Mouse (Mus musculus): Measurements from ENCODE around the gene Pde8b. TPM values are rescaled to one million over a fixed set of nuclear protein-coding genes. Genes with fewer than 3 reads are reported as not detected.

The Pde8b gene
- polyA plus RNA-seq, 1 experiment, result 7.4 TPM

DNA sequence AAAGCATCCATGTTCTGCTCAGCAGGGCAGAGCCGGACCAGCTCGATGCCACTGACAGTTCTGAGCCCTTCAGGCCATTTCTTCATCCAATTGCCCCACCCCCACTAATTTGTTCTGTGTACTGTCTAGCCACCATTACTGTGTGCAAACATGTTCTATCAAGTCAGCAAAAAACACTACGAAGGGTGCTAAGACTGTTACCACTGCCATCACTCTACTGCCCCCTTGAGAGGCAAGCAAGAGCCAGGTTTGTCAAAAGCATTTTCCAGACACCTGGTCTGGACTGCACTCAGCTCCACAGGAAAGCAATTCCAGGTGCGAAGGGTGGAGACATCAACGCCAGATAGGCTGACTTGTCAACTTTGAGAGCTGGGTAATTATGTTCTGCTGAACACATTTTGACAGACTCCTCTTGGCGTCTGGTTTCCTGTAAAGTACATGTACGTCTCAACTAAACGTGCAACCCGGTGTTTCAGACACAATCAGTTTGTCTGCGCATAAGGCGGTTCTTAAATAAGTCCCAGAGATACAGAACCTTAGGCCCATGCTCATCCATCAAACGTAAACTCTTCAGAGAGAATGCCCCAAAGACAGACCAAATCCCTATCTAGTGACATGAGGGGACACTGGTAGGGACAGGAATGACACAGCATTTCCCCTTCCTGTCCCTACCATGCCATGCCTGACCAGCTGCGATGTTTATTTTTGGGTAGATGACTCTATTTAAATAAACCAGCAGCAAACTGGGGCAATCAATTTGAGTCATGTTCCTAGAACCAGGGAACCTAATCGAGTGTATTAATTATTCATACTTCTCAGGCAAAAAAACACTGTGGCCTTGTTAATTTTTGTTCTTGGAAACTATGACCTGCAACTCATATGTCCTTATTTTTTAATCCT is 158.3 kb downstream of the Pde8b start:
- WGBS, result 67% methylated on average over 14 of the region's 14 CpGs
- no peak for DNase-seq (ENCODE audit: low read depth, low spot score)

DNA sequence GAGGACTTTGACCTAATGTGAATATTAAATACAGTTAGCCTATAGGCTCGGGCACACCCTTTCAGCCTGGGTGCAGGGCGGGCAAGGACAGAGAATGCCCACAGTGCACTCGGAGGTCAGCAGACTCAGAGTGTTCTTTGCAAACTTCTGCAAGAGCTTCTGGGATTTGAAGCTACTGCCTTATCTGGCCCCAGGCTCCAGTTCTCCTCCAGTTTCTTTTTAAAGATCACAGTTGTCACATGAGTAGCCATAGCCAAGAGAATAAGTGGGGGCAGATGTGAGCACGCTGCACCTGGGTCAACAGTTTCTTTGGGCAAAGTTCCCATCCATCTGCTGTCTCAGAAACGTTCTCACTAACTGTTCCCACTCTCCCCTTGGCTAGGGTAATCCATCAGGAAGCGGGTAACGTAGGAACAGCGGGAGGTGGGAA is 162.8 kb downstream of the Pde8b start:
- 40% methylated on average over 8 of the region's 8 CpGs for WGBS
- DNase-seq (ENCODE audit: low read depth, low spot score), result no peak

DNA sequence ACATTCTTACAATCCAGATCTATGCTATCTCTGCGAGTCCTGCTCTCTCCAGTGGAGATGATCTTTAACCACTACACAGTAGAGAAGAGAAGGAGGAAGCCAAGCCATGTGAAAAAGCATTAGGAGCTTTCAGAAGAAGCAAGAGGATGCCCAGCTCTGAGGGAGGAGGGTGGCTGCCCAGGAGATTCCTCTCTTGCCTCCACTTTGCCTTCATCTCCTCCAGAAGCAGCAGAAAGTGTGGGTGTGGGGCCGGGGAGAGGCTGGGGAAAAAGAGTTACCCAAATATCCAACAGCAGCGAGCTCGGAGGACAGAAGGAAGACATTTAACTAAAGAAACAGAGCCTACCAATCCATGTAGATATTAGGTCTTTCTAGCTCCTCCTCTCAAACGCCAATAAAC is 164.1 kb downstream of the Pde8b start:
- no peak for DNase-seq (ENCODE audit: low read depth, low spot score)
- WGBS, result 71% methylated on average over 5 of the region's 5 CpGs

DNA sequence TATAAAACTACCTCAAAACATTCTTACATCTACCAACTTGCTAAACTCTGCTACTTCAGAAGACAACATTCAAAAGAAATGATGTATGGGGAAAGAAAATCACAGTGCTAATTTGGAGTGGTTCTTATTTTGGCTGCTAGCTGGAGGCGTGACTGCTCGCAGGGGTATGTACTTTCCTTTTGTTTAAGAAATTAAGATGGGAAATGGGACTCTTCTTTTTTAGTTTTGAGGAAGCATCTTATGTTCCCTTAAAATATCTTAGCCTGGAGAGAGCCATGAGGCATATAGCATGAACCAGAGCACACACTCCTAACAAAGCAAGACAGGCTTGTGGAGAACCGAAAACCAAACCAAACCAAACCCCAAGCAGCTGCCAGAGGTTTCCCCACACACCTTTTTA is 167.5 kb downstream of the Pde8b start:
- no peak for DNase-seq (ENCODE audit: low read depth, low spot score)
- 94% methylated on average over 3 of the region's 3 CpGs for WGBS

DNA sequence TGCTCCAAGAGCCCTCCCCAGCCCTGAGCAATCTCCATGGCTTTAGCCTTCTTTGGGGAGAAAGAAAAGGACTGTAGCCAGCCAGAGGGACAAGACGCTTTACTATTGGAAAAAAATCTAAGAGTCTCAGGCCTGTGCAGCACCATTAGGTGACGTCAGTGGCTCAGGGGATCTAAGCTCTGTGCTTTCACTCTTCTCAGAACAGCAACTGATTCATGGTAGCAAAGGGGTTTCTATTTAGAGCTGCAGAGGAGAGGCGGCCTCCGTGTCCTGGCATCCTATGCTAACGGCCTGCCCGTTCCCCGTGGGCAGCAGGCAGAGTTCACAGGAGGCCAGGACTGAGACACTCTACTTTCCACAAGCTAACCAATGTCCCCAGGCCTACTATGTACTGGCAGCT is 169.1 kb downstream of the Pde8b start:
- 90% methylated on average over 7 of the region's 7 CpGs for WGBS
- DNase-seq (ENCODE audit: low read depth, low spot score), result no peak

DNA sequence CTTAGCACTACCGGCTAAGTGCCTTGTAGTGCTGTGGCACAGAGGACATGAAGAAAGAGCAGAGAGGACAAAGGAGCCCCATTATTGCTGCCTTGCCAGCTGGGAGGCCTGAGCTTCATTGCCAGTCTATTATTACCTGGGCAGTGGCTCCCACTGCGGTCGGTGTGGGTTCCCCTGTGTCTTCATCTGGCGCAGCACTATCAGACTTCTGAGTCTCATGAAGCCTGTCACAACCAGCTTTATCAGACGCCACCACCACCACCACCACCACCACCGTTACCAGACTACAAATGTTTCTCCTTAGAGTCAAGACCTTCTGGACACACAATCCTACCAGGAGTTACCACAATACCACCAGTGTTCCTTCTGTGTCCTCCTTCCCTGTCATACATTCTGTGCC is 171.6 kb downstream of the Pde8b start:
- WGBS, result 84% methylated on average over 6 of the region's 6 CpGs
- no peak for DNase-seq (ENCODE audit: low read depth, low spot score)

DNA sequence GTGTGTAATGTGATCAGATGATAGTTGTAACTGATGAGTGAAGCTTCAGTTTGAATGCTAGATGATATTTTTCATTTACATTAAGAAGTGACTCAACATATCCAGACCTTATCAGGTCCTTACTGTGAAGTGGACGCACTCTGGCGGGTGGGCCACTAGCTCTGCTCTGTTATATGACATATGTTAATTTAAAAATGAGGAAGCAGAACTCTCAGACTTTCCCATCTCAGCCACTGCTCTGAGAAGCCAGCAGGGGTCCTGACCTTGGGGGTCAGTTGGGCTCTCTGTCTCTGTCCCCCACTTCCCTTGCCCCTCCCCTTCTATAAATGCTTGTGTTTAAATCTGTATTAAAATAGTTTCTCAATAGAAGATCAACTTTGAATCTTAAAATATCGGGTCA is 172.4 kb downstream of the Pde8b start:
- WGBS, result 80% methylated on average over 3 of the region's 3 CpGs

DNA sequence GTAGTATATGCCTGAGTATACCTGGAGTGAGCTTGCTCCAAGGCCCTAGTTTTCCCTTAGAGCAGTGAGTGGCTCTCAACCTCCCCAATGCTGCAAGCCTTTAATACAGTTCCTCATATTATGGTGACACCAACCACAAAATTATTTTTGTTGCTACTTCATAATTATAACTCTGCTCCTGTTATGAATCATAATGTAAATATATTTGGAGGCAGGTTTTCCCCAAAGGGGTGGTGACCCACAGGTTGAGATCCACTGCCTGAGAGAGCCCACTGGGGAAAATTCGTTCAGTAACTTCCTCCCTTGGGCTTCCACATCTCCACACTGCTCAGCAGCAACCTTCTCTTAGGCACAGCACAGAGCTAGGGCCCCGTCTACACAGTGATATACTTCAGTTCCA is 174.0 kb downstream of the Pde8b start:
- WGBS, result 82% methylated on average over 2 of the region's 2 CpGs
- DNase-seq (ENCODE audit: low read depth, low spot score), result no peak

More for the DNA sequence above, 172.4 kb downstream of the Pde8b start:
- no peak for DNase-seq (ENCODE audit: low read depth, low spot score)

DNA sequence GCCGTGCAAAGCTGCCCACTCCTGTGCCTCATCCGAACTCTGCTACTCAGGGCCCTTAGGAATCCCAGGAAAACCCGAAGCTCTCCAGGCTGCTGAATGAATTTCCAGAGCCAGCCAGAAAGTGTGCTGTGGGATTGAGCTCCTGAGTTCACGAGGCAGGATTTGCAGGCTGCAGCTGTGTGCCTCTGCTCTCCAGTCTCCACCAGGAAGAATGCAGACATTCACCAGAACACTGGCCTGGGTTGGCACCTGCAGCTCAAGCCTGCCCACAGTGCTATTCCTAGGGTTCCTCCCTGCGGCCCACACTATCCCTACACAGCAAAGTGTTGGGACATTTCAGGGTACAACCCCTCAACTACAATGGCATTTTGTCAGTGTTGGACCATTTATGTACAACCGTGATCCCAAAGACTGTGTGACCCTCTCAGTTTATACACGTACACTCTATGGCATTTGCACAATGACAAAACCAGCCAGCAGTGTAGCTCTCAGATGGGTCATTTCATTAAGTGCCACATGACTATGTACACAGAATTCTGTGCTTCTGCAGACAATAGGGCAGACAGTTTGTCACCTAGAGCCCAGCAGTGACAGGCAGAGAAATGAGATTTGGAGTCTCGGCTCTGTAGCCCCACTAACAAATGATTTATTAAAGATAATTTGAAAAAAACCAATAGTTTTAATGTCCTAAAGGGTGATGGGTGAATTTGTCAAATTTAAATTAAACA is 176.5 kb downstream of the Pde8b start:
- DNase-seq (ENCODE audit: low read depth, low spot score), result no peak
- 82% methylated on average over 8 of the region's 8 CpGs for WGBS

DNA sequence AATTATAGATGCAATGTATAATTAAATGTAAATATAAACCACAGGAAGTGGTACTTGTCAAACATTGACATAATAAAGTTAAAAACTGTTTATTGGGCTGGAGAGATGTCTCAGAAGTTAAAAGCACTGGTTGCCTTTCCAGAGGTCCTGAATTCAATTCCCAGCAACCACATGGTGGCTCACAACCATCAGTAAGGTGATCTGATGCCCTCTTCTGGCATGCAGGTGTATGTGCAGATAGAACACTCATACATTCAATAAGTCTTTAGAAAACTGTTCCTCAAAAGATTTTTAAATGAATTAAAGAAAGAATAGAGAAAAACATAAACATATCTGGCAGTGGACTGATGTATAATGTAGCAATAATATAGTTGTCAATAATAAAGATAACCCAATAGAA is 179.9 kb downstream of the Pde8b start:
- no peak for DNase-seq (ENCODE audit: low read depth, low spot score)

DNA sequence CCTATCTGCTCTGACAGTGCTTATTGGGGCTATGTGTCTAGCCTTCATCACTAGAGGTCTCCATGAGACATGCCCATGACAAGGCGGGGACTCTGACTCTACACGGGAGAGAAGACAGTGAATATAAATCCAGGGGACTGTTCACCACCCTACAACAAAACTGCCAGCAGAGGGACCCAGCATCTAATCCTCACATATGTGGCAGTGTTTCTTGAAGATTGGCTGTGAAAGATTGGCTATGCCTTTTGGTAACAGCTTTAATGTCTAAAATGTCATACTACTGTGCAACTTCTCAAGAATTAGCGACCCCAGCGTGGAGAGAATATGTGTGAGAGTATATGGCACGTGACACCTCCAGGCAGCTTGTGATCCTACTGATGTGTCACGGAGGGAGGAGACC is 182.3 kb downstream of the Pde8b start:
- DNase-seq (ENCODE audit: low read depth, low spot score), result no peak
- 67% methylated on average over 6 of the region's 6 CpGs for WGBS

DNA sequence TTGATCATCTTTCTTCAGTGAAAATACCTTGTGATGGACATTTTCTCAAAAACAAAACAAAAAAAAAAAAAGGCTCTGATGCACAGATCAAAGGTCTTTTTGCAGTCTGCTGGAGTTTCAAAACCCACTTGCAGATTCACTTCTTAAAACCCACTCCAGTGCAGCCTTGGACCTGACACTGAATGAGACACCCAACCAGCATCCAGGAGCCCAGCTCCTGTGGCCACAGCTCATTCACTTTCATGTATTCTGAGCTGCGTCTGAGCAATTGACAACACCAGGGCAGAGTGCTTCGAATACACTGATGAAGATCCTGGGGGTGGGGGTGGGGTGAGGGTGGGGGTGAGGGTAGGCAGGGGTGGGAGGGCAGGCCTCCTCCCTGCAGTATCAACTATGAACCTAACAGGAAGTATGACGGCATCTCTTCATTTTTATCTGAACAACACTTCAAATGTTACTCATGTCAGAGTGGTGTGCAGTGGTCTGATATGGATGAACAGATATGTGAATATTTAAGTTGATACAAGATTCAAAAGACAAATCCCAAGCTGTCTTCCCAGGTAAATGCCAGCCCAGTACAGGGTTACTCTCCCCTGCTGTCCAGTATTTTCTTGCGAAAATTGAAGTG is 186.6 kb downstream of the Pde8b start:
- 79% methylated on average over 4 of the region's 4 CpGs for WGBS
- no peak for DNase-seq (ENCODE audit: low read depth, low spot score)

DNA sequence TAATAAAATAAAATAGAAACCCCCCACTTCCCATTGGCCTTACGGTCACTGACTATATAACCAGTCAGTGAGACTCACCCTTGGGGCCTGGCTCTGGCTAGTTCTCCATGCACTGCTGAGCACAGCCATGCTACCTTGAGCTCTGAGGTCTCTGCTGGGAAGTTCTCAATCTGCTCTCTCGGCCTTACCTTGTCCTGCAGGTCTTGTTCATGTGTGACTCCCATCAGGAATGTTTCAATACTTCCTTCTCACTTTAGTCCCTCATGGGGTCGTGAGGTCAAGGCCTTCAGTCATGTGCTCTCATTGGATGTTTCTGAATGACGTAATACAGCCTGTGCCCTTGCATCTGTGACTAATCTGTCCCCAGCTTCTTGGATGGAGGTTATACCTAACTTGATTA is 191.3 kb downstream of the Pde8b start:
- WGBS, result 87% methylated on average over 4 of the region's 4 CpGs
- no peak for DNase-seq (ENCODE audit: low read depth, low spot score)

DNA sequence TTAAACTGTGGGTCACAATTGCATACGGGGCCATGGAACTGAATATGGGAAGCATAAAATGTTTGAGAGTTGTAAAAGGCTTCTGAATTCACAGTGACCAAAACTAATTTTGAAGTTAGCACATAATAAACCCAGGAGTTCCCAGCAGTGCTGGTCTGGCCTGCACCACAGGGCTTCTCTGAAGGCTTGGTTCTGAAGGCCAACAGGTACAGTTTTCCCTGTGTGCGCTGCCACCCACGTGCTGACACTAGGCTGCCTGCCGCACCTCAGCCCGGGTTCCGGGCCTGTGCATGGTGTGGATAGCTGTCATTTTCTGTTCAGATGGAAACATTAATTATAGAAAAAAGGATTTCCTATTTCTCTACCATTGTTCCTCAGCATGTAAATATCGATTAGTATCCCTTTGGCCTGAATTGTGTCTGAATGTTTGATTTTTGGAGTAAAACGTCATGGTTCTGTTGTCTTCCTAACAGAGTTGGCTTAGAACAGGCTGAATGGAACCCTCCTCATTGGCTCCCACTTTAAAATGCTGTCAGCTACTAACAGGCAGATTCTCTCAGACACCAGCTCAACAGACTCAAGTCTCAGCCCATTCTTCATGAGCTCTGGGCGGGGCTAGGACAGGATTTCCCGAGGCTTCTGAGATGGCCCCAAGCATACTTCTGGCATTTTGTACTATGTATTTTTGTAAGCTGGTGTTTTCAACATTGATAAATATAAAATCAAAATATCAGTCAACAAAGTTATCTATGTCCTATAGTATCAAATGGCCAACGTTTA is 193.4 kb downstream of the Pde8b start:
- 84% methylated on average over 11 of the region's 11 CpGs for WGBS
- no peak for DNase-seq (ENCODE audit: low read depth, low spot score)

DNA sequence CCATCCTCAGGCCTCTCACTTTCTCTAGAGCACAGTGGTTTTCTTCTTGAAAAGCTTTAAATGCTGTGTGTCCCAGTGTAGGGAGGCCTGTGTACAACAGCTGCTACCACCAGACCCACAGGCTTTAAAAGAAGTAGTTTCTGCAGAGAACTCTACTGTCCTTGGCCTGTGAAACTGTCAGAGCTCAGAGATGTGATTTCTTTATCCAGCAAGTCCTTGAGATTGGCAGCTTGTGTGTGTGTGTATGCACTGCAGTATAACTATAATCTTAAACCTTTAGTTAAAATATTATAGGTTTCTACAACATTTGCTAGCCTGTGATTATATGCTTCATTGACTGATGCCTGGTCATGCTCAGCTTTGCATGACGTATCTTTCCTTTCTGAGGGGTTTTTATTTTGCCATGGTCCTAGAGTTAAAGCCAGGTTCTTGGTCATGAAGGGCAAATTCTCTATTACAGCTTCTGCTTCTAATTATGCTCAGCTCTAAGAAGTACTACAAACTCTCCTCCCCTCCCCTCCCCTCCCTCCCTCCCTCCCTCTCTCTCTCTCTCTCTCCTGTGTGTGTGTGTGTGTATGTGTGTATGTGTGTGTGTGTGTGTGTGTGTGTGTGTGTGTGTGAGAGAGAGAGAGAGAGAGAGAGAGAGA is 194.3 kb downstream of the Pde8b start:
- no peak for DNase-seq (ENCODE audit: low read depth, low spot score)
- WGBS, result 100% methylated on average over 1 of the region's 1 CpGs

DNA sequence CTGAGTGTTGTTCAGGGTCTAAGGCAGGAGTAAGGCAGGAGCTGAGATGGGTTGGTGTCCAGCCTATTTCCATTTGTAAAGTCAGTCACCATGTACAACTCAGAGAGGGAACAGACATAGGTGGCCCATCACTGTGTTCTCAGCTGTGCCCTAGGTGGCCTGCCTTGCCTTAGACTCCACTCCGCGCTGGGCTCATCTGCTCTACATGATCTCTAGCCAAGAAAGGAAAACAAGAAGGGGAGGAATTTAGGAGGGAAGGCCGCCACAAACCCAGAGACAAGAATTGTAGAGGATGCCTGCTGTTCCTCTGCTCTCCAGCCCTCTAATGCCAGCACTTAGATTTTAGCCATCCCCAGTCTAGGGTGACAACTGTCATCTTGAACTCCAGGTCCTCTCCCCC is 197.7 kb downstream of the Pde8b start:
- no peak for DNase-seq (ENCODE audit: low read depth, low spot score)
- WGBS, result 93% methylated on average over 3 of the region's 3 CpGs

DNA sequence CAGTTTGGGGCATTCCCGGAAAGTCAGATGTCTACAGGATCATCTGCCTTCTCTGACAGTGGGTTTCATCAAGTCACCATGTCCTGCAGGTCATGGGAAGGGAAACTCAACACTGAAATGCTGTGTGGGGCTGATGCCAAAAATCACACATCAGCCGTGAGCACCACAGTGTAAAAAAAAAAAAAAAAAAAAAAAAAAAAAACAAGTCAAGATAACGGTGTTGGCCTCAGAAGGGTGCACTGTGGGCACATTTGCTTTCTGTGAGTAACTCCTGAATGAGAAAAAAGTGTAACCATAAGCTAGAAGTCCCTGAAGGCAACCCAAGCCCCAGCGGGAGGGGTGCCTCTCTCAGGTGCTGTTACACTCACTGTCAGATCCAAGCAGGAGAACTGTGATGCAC is 199.7 kb downstream of the Pde8b start:
- WGBS, result 88% methylated on average over 4 of the region's 4 CpGs
- no peak for DNase-seq (ENCODE audit: low read depth, low spot score)

DNA sequence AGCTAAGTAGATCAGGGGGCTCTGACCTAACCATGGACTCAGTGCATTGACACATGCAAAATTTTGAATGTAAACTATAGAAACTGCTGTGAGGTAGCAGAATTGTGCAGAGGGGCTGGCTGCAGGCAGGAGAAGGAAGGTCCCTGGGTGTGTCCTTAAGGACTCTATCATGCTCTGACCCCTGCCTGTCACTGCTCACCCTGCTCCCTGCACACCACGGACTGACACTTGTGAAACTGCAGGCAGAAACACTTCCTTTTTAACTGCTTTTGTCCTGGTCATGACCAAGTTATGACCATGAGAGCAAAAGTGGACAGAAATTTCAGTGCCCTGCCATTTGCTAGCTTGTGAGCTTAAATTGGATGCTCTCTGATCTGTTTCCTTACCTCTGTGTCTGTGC is 206.0 kb downstream of the Pde8b start:
- 46% methylated on average over 1 of the region's 1 CpGs for WGBS
- DNase-seq (ENCODE audit: low read depth, low spot score), result no peak

DNA sequence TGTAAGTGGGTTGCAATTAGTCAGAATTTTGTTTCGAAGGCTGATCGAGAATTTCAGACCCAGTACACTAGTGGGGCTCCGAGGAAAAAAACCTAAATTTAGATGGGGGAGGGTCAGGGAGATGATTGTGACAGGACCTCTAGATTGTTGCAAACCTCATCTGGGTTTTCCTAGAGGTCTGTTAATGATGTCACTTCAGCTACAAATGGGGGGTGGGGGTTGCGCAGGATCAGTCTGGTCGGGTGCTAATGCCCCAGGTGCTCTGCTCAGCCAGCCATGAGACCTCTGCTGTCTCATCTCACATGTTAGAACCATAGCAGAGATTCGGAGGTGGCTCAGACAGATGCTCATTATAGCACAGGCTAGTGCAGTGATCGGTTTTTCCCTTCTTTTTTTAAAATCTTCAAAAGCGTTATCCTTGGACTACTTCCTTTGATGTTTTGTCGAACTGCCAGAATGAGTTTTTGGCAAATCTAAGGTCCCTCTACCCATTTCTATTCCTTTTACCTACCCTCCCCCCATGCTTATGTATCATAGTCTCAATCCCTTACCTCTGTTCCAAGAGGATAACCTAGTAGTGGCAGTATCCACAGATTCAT is 209.9 kb downstream of the Pde8b start:
- DNase-seq (ENCODE audit: low read depth, low spot score), result no peak
- 89% methylated on average over 9 of the region's 9 CpGs for WGBS

All from large intestine, adult 2 months (tissue).